Mouse (Mus musculus) neutrophil, adult 65 days (primary cell): ENCODE measurements around the gene Prss46. TPM values are rescaled to one million over a fixed set of nuclear protein-coding genes. Genes with fewer than 3 reads are reported as not detected.

ENCODE experiments used
- total RNA-seq: library from RNA; stranded (reverse); gene quantifications from 2 replicates; pipeline ENCODE4 v1.2.4, GENCODE M21; 2023

Gene Prss46
- total RNA-seq = not detected in 2 replicates

GRCm38 (mm10) chr9:110844206-110844605, at the start of gene Prss46:
Gene Prss46 (plus strand): TSS chr9:110844506.

GRCm38 (mm10) chr9:110797866-110798265, 46.4 kb upstream of the Prss46 start, which contains the start of gene Prss42:
Gene Prss42 (plus strand): TSS chr9:110798166.

DNA sequence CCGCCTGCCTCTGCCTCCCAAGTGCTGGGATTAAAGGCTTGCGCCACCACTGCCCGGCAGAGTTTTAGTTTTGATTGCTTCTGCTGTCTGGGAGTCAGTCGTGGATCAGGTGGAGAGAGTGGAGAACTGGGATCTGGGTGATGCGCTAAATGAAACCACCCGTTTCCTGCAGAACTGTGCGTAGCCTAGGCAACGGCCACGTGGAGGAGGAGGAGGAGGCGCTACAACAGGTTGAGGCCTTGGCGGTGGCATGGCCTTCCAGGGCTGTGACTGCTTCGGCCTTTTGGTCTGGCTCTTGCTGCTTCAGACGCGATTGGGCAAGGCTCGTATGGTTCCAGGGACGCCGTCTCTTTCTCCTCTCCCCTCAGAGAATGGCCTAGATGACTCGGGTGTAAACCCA, 30.5 kb upstream of the Prss46 start, which contains the start of gene Prss44:
TSS of gene Prss44 (plus strand) at position 206 of the 400 bp plus-strand sequence.

DNA sequence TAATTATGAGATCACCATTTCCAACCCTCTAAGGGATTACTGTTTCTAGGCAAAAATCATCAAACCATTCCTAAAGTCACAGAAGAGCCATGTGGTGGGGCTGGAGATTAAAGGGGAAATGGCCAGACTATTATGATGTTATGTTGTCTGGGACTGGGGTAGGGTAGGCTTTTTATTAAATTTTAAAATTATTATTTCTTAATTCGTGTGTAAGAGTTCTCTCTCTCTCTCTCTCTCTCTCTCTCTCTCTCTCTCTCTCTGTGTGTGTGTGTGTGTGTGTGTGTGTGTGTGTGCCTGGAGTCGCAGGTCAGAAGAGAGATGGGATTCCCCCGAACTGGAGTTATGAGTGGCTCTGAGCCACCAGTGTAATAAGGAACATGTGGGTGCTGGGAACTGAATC, 17.9 kb upstream of the Prss46 start, which contains the start of gene Prss43:
TSS of gene Prss43 (plus strand) at position 301 of the 400 bp plus-strand sequence.

DNA sequence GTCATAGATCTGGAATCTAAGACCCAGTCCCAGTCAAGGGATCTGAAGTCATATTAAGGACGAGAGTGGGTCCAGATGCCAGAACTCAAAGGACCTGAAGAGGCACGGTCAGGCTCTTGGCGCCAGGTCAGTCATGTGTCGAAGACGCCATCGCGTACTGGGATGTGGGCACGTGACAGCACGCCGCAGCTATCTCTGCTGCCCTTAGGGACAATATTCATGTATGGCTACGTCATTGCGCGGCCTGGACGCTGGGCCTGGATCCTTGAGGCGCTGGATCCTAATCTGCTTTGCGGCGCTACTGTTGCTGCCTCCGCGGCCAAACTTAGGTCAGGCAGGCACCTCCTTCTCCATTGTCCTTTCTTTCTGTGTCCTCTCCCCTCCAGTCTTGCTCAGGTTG, 9.9 kb upstream of the Prss46 start, which contains the start of gene Prss45:
TSS of gene Prss45 (plus strand) at position 178 of the 400 bp plus-strand sequence.

DNA sequence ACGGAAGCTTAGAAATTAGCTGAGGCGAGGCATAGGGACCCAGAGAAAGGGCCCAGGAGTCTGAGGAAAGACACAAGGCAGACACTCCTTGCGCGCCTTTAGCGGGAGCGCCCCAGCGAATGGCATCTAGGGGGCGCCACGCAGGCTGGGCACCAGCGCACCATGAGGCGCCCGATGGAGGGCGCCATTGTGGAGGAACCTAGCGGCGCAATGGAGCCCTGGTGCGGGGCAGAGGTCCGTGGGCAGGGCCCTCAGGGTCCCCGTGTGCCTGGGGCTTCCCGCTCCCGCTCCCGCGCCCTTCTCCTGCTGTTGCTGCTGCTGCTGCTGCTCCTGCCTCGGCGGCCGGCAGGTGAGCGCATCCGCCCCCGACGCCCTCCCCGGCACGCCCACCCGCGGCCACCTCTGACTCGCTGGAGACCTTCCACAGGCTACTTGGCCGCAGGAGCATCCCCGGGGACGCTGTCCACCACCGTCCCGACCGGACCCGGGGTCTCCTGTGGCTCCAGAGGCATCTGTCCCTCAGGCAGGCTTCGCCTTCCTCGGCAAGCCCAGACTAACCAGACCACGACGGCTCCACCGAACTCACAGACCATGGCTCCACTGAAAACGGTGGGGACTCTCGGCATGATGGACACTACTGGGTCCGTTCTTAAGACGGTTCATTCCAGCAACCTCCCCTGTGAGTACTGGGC, 13.6 kb downstream of the Prss46 start, which contains the start of gene Prss50:
TSS of gene Prss50 (plus strand) at position 187 of the 692 bp plus-strand sequence.

GRCm38 (mm10) chr9:110879191-110879920, 35.0 kb downstream of the Prss46 start, which contains the start of gene Als2cl:
Gene Als2cl (plus strand): TSS chr9:110879870.

DNA sequence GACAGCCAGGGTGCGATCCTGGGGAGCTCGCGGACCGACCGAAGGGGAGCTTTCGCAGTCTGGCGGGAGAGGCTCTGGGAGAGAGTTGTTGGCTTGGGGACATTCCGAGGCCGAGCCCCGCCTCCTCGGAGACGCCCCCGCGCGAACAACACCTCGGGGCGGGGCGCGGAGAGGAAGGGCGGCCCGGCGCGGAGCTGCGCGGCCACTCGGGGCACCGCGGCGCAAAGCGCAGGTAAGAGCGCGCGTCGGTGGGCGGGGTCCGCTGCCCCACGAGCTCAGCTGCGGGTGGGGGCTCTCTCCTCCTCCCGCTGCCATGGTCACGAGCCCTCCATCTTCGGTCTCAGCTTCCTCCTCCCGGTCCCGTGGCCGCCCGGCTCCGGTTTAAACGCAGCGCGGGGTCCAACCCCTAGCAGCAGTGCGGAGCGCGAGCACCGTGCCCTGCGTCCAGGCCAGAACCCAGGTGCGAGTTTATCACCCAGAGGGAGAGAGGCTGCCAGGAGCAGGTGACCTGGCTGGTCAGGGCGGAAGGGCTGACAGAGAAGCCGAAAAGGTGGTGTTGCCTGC, 35.8 kb downstream of the Prss46 start, which contains the start of gene Tmie:
TSS of gene Tmie (minus strand) at position 116 of the 564 bp plus-strand sequence.

Other genes starting within 250 kb of the Prss46 start
- gene Nradd, start 220.1 kb upstream of the Prss46 start, total RNA-seq = 4.7 and 5.2 TPM in 2 replicates
- gene Nbeal2, start 190.3 kb upstream of the Prss46 start, total RNA-seq = 300 and 394 TPM in 2 replicates
- gene Ccdc12, start 188.0 kb upstream of the Prss46 start, total RNA-seq = 131 and 158 TPM in 2 replicates
- gene Myl3, start 102.6 kb upstream of the Prss46 start, total RNA-seq = not detected in 2 replicates
- gene Pth1r, start 97.4 kb upstream of the Prss46 start, total RNA-seq = 0.39 and 0.47 TPM in 2 replicates
- gene Prss42, start 46.3 kb upstream of the Prss46 start, total RNA-seq = not detected in 2 replicates
- gene Prss44, start 30.5 kb upstream of the Prss46 start, total RNA-seq = not detected in 2 replicates
- gene Prss43, start 17.8 kb upstream of the Prss46 start, total RNA-seq = not detected in 2 replicates
- not detected in 2 replicates for gene Prss45, start 9.9 kb upstream of the Prss46 start, total RNA-seq
- gene Prss50, start 13.5 kb downstream of the Prss46 start, total RNA-seq = not detected in 2 replicates
- 0.29 and 0.38 TPM in 2 replicates for gene Als2cl, start 35.4 kb downstream of the Prss46 start, total RNA-seq
- gene Tmie, start 35.6 kb downstream of the Prss46 start, total RNA-seq = not detected in 2 replicates
- not detected in 2 replicates for gene Fam240a, start 72.4 kb downstream of the Prss46 start, total RNA-seq
- not detected in 2 replicates for gene Tdgf1, start 101.7 kb downstream of the Prss46 start, total RNA-seq
- gene Lrrc2, start 107.0 kb downstream of the Prss46 start, total RNA-seq = not detected in 2 replicates
- not detected in 2 replicates for gene Rtp3, start 146.1 kb downstream of the Prss46 start, total RNA-seq
- 12,432 and 12,592 TPM in 2 replicates for gene Ltf, start 174.8 kb downstream of the Prss46 start, total RNA-seq
- 282 and 287 TPM in 2 replicates for gene Ccrl2, start 213.0 kb downstream of the Prss46 start, total RNA-seq